Mouse (Mus musculus) stomach, postnatal 0 days (tissue): ENCODE data around the gene Nudt15.

Experiments used
- CTCF ChIP-seq: IDR thresholded peaks from 2 replicates; pipeline ENCODE4 v1.5.1; 2016; ENCODE audit warnings: antibody characterized with exemption, low read depth, mild to moderate bottlenecking, moderate library complexity
- EP300 ChIP-seq: optimal IDR thresholded peaks from 2 replicates; pipeline ENCODE3; 2016; ENCODE audit warnings: antibody characterized with exemption

DNA sequence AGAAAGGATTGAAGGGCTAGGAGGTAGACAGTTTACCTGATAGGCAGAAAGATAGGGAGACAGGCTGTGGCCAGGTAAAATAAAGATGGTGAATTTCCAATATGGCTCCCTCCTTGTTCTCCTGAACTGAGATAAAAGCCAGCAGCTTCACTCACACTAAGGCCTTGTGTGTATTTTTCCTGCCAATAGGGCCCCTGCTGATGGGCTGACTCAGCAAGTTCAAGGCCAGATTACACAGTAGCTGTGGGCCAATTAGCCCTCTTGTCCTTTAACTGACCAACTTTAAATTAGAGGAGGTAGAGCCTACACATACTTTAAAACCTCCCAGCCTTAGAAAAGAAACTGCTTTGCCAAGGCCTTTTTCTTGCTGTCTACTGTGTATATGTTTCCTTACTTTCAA is 28.3 kb upstream of the Nudt15 start:
- TF ChIP-seq CTCF (no peak), EP300 (no peak)
